Mouse (Mus musculus) CH12.LX (cell line): Measurements from ENCODE around the gene Pitx1. TPM values are rescaled to one million over a fixed set of nuclear protein-coding genes. Genes with fewer than 3 reads are reported as not detected.
A peak's percentile ranks its signal among the peaks of the same experiment; 100 is the strongest.

Experiments used
- DNase-seq: peaks from one replicate; pipeline ENCODE4 v3.0.0-alpha.2; 2013; ENCODE audit errors: extremely low read depth
- H3K27ac ChIP-seq: 2 replicates; pipeline ENCODE4 v1.5.1; 2012; ENCODE audit warnings: low read depth, mild to moderate bottlenecking, control low read depth, moderate library complexity; ENCODE audit not compliant: insufficient read depth
- H3K27me3 ChIP-seq: replicated peaks from 2 replicates; pipeline ENCODE3; 2012; ENCODE audit warnings: inconsistent platforms
- H3K36me3 ChIP-seq, 2 experiments: replicated peaks in 1 of 2; 2 replicates each; pipeline versions ENCODE3 to v1.6.1; 2012; ENCODE audit warnings: inconsistent platforms in 1 of 2, low read length in 1 of 2, mild to moderate bottlenecking in 1 of 2, mixed read lengths in 1 of 2, moderate library complexity in 1 of 2; ENCODE audit not compliant: control insufficient read depth in 1 of 2, insufficient read depth in 1 of 2
- H3K4me1 ChIP-seq, 2 experiments: 2 replicates each; pipeline ENCODE4 v1.6.1; 2012; ENCODE audit warnings: inconsistent platforms in 1 of 2, moderate library complexity in 1 of 2; ENCODE audit not compliant: insufficient read depth in 2 of 2, control insufficient read depth in 1 of 2
- H3K4me2 ChIP-seq: 2 replicates; pipeline ENCODE4 v1.6.1; 2012; ENCODE audit warnings: low read depth, mild to moderate bottlenecking, control low read depth; ENCODE audit not compliant: poor library complexity, insufficient read depth, severe bottlenecking
- H3K4me3 ChIP-seq, 3 experiments: fragments of 150-350 bp in 1 of 3; sonication (generic) in 1 of 3; replicated peaks in 1 of 3; 2 replicates each; pipeline versions ENCODE3 to v1.5.1; 2011 to 2012; ENCODE audit warnings: low read depth in 2 of 3, low read length in 2 of 3, mild to moderate bottlenecking in 2 of 3, moderate library complexity in 2 of 3, control low read depth in 1 of 3, improper control_type of control experiment in 1 of 3, inconsistent platforms in 1 of 3, mixed read lengths in 1 of 3; ENCODE audit not compliant: poor library complexity in 1 of 3
- H3K79me2 ChIP-seq: replicated peaks from 2 replicates; pipeline ENCODE4 v1.6.1; 2012; ENCODE audit warnings: mild to moderate bottlenecking, moderate library complexity; ENCODE audit not compliant: control insufficient read depth, poor library complexity, insufficient read depth, severe bottlenecking; ENCODE audit errors: extremely low read depth
- H3K9ac ChIP-seq: 2 replicates; pipeline ENCODE4 v1.6.1; 2012; ENCODE audit warnings: low read depth, mild to moderate bottlenecking, control low read depth, moderate library complexity; ENCODE audit not compliant: insufficient read depth
- H3K9me3 ChIP-seq: replicated peaks from 2 replicates; pipeline ENCODE3; 2012; ENCODE audit warnings: low read length, inconsistent platforms, mixed read lengths
- BHLHE40 ChIP-seq: IDR thresholded peaks from 2 replicates; pipeline ENCODE4 v1.6.1; 2011; ENCODE audit warnings: mild to moderate bottlenecking, low read depth, low read length, improper control_type of control experiment
- CHD1 ChIP-seq: IDR thresholded peaks from 2 replicates; pipeline ENCODE4 v1.6.1; 2012; ENCODE audit warnings: low read depth, low read length, improper control_type of control experiment, inconsistent platforms
- CHD2 ChIP-seq: IDR thresholded peaks from 2 replicates; pipeline ENCODE4 v1.6.1; 2011; ENCODE audit warnings: low read length, improper control_type of control experiment
- CTCF ChIP-seq, 2 experiments: IDR thresholded peaks in 1 of 2; conservative IDR thresholded peaks in 1 of 2; 2 replicates each; pipeline ENCODE4 v1.5.1; 2011 to 2012; ENCODE audit warnings: low read depth in 2 of 2, low read length in 2 of 2, improper control_type of control experiment in 1 of 2, inconsistent platforms in 1 of 2, mild to moderate bottlenecking in 1 of 2, moderate library complexity in 1 of 2
- E2F4 ChIP-seq: IDR thresholded peaks from 2 replicates; pipeline ENCODE4 v1.6.1; 2011; ENCODE audit warnings: low read depth, low read length, improper control_type of control experiment; ENCODE audit not compliant: insufficient replicate concordance
- EP300 ChIP-seq: IDR thresholded peaks from 2 replicates; pipeline ENCODE4 v1.6.1; 2011; ENCODE audit warnings: low read length, improper control_type of control experiment
- ETS1 ChIP-seq: conservative IDR thresholded peaks from 2 replicates; pipeline ENCODE4 v1.6.1; 2012; ENCODE audit warnings: low read depth, mild to moderate bottlenecking, inconsistent platforms, low read length, improper control_type of control experiment, moderate library complexity
- JUN ChIP-seq: IDR thresholded peaks from 2 replicates; pipeline ENCODE4 v1.6.1; 2011; ENCODE audit warnings: low read depth, mild to moderate bottlenecking, low read length, improper control_type of control experiment, moderate library complexity; ENCODE audit not compliant: insufficient read depth
- JUND ChIP-seq: conservative IDR thresholded peaks from 2 replicates; pipeline ENCODE4 v1.6.1; 2011; ENCODE audit warnings: low read depth, low read length, improper control_type of control experiment
- MAFK ChIP-seq: IDR thresholded peaks from 2 replicates; pipeline ENCODE4 v1.6.1; 2011; ENCODE audit warnings: low read length, improper control_type of control experiment; ENCODE audit not compliant: insufficient replicate concordance
- MAZ ChIP-seq: IDR thresholded peaks from 2 replicates; pipeline ENCODE4 v1.6.1; 2012; ENCODE audit warnings: low read depth, mild to moderate bottlenecking, inconsistent platforms, low read length, improper control_type of control experiment, moderate library complexity
- MXI1 ChIP-seq: IDR thresholded peaks from 2 replicates; pipeline ENCODE4 v1.6.1; 2011; ENCODE audit warnings: mild to moderate bottlenecking, low read depth, low read length, improper control_type of control experiment
- NELFE ChIP-seq: IDR thresholded peaks from 2 replicates; pipeline ENCODE4 v1.6.1; 2011; ENCODE audit warnings: low read depth, low read length, improper control_type of control experiment
- NRF1 ChIP-seq: IDR thresholded peaks from 2 replicates; pipeline ENCODE4 v1.6.1; 2014; ENCODE audit warnings: low read depth, mild to moderate bottlenecking, inconsistent platforms, low read length, improper control_type of control experiment, moderate library complexity
- RCOR1 ChIP-seq: conservative IDR thresholded peaks from 2 replicates; pipeline ENCODE4 v1.6.1; 2012; ENCODE audit warnings: low read depth, mild to moderate bottlenecking, inconsistent platforms, low read length, improper control_type of control experiment
- TBP ChIP-seq: conservative IDR thresholded peaks from 2 replicates; pipeline ENCODE4 v1.6.1; 2011; ENCODE audit warnings: low read depth, low read length, improper control_type of control experiment
- USF1 ChIP-seq: IDR thresholded peaks from 2 replicates; pipeline ENCODE4 v1.6.1; 2014; ENCODE audit warnings: low read depth, mild to moderate bottlenecking, inconsistent platforms, low read length, improper control_type of control experiment
- ZMIZ1 ChIP-seq: IDR thresholded peaks from 2 replicates; pipeline ENCODE4 v1.6.1; 2012; ENCODE audit warnings: low read depth, mild to moderate bottlenecking, inconsistent platforms, low read length, improper control_type of control experiment
- ZNF384 ChIP-seq: IDR thresholded peaks from 2 replicates; pipeline ENCODE4 v1.6.1; 2012; ENCODE audit warnings: low read depth, low read length, improper control_type of control experiment, inconsistent platforms
- dilution Hi-C: fragments of 300-500 bp; cut with MboI; formaldehyde crosslinking; loops from 2 replicates; pipeline ENCODE4 v1.14.3; 2020; ENCODE audit warnings: low sequenced_read_pairs; ENCODE audit not compliant: extremely low pct_unique_long_range_greater_than_20kb, extremely low pct_ligation_motif_present
- in situ Hi-C: fragments of 300-500 bp; cut with MboI; formaldehyde crosslinking; loops from 3 replicates; pipeline ENCODE4 v1.14.3; 2019; ENCODE audit warnings: low sequenced_read_pairs, low pct_ligation_motif_present, low pct_unique_long_range_greater_than_20kb, mixed read lengths
- polyA plus RNA-seq: library from polyadenylated mRNA; unstranded; fragments of >175 nt; gene quantifications from 2 replicates; pipeline ENCODE4 v1.2.1, GENCODE M21; 2012; ENCODE audit warnings: low read depth; ENCODE audit not compliant: insufficient read length
- total RNA-seq, 2 experiments: library from RNA; depleted of rRNA; stranded (reverse); fragments of 300-350 nt in 1 of 2; fragments of >200 nt in 1 of 2; gene quantifications; 2 replicates each; pipeline ENCODE4 v1.2.3; 2012 to 2014

Gene Pitx1
- total and polyA plus RNA-seq, 3 experiments = not detected

GRCm38 (mm10) chr13:55803973-55804372, 32.0 kb downstream of the Pitx1 start:
- Histone ChIP-seq H3K27me3 (no peaks in the 10 kb centered on the region), H3K4me1 (no peaks in the 10 kb centered on the region), H3K79me2 (no peaks in the 10 kb centered on the region), H3K27ac (no peak overlapping the region), H3K9ac (no peak overlapping the region), H3K4me3 (no peak overlapping the region), H3K36me3 (no peaks in the 10 kb centered on the region), H3K4me2 (no peak overlapping the region), H3K9me3 (peaks cover 11% of the 10 kb centered on the region)
- no peak for DNase-seq
- dilution Hi-C loops = no loop called here
- TF ChIP-seq CTCF (conservative IDR thresholded peaks at IDR 0.05 in 1 of 2, IDR thresholded peaks at IDR 0.05 in 1 of 2; ENCODE audit: low read depth in 2 of 2, low read length in 2 of 2) (no peak), MAFK (peak; percentile 71)
- in situ Hi-C loops = no loop called here

GRCm38 (mm10) chr13:55801246-55801645, 34.7 kb downstream of the Pitx1 start:
- no peak overlapping the region for H3K9ac ChIP-seq
- H3K79me2 ChIP-seq = no peaks in the 10 kb centered on the region
- no peak for DNase-seq
- 0 out of 4 replicates have a peak, but pooled peaks cover 0 to 2% of the 10 kb centered on the region in 2 experiments for H3K4me1 ChIP-seq
- TF ChIP-seq TBP (no peak), E2F4 (no peak), MAFK (no peak), CHD2 (no peak), EP300 (no peak), BHLHE40 (no peak), NRF1 (no peak), CHD1 (no peak), ETS1 (no peak), ZNF384 (no peak), ZMIZ1 (no peak), RCOR1 (no peak), MAZ (no peak), MXI1 (no peak), JUN (no peak), CTCF (conservative IDR thresholded peaks at IDR 0.05 in 1 of 2, IDR thresholded peaks at IDR 0.05 in 1 of 2; ENCODE audit: low read depth in 2 of 2, low read length in 2 of 2) (no peak), USF1 (no peak), NELFE (no peak), JUND (no peak)
- TF ChIP-seq, all 38 proteins: peak for 0
- Histone ChIP-seq H3K36me3 (no peaks in the 10 kb centered on the region), H3K4me3 (no peak overlapping the region), H3K9me3 (peaks cover 11% of the 10 kb centered on the region), H3K27me3 (peaks cover 2% of the 10 kb centered on the region), H3K27ac (no peak overlapping the region), H3K4me2 (no peak overlapping the region)
- in situ Hi-C loops (no loop called here), dilution Hi-C loops (no loop called here)
